Mouse (Mus musculus) brown adipose tissue, adult 24 weeks (tissue): ENCODE results near the gene Padi6. TPM values are rescaled to one million over a fixed set of nuclear protein-coding genes. Genes with fewer than 3 reads are reported as not detected.
A peak's percentile ranks its signal among the peaks of the same experiment; 100 is the strongest.

Experiments used
- H3K27ac ChIP-seq: fragments of 200-500 bp; replicated peaks from 2 replicates; pipeline ENCODE4 v1.5.1; 2012; ENCODE audit warnings: low read depth, mild to moderate bottlenecking, low read length
- H3K4me1 ChIP-seq: fragments of 200-500 bp; 2 replicates; pipeline ENCODE4 v1.6.1; 2012; ENCODE audit warnings: low read length, mixed read lengths; ENCODE audit not compliant: control insufficient read depth, insufficient read depth, insufficient read length
- H3K4me3 ChIP-seq: fragments of 200-500 bp; 2 replicates; pipeline ENCODE4 v1.5.1; 2012; ENCODE audit warnings: low read depth, mild to moderate bottlenecking, low read length, moderate library complexity; ENCODE audit not compliant: insufficient read depth
- polyA plus RNA-seq: library from polyadenylated mRNA; stranded (reverse); fragments of >200 nt; gene quantifications from 2 replicates; pipeline ENCODE4 v1.2.4, GENCODE M21; 2012; ENCODE audit not compliant: missing spikeins, insufficient read depth, insufficient read length

Gene Padi6
- polyA plus RNA-seq, result not detected in 2 replicates

DNA sequence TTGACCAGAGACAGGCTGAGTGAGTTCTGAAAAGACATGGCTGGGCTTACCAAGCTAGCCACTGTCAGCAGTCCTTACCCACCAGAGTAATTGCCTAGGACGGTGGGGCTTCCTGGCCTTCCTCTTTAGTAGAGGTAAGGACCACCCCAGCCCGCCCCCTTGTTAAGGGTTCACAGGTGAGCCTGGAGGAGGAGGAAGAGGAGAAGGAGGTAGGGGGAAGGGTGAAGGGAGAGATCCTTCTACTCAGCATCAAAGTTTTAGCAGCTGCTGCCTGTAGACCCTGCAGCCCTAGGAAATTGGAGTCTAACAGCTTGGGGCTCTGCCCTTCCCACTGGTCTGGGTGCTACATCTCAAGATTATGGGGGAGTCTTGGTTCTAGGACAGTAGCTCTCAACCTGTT is at the start of gene Padi6:
Gene Padi6 (minus strand): TSS at position 101 of the 400 bp plus-strand sequence.
- Histone ChIP-seq H3K27ac (no peak within 1 kb of the TSS), H3K4me1 (no peaks in the 10 kb centered on the region)

DNA sequence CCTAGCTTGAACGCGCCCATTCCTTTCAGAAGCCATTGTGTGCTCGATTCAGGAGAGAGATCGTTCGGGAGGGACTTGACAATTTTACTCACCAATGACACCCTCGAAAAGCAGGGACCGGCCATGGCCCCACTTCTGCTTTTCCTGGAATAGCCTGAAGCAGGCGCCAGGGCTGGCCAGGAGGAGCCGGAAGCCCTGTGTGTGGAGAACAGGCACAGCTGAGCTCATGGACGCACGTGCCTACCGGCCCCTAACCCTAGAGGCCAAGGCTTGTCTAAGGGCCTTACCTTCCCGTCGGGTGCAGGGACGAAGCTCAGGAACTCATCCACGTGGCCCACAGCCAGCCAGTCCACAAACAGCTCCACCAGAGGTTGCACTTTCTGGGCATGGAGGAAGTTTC is 48.6 kb upstream of the Padi6 start:
- H3K4me1 ChIP-seq, result no peaks in the 10 kb centered on the region
- no peak overlapping the region for H3K27ac ChIP-seq
- H3K4me3 ChIP-seq, result no peak overlapping the region

More for the DNA sequence above, at the start of gene Padi6:
- H3K4me3 ChIP-seq, result no peak within 1 kb of the TSS

DNA sequence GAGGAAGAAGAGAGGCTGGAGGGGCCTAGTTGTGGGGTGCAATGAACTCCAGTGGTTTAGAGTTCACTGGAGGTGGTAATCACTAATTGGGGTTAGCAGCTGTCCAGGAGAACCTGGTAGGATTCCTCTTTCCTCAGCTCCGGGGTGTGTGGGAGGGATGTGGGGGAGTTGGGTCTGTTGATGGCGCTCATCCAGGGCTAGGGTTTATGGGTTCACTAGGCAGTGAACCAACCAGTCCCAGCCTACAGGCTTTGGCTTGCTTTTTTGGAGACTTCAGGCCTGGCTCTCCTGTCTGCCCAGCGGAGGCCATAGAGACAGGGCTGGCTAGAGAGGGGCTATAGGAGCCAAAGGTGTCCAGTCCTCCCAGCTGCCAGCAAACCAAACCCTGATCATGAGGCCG is 47.5 kb upstream of the Padi6 start:
- no peak overlapping the region for H3K4me3 ChIP-seq
- H3K27ac ChIP-seq, result no peak overlapping the region
- H3K4me1 ChIP-seq, result no peaks in the 10 kb centered on the region

DNA sequence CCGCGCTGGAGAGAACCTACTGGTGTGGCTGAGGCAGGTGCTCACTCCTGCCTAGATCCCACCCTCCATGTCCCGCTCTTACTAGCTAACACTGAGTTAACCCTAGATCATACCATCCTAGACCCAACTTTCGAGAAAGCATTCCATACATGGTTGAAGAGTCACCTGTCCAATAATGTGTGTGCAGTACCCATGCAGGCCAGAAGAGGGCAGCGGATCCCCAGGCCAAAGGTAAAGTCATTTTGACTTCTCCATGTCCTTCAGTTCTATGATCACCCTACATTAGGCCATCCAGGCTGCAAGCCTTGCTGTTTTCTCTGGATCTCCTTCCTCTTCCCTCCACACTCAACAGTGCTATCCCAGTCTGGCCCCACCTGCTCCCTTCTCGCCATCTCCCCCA is 46.5 kb upstream of the Padi6 start:
- Histone ChIP-seq H3K4me3 (no peak overlapping the region), H3K4me1 (no peaks in the 10 kb centered on the region), H3K27ac (no peak overlapping the region)

DNA sequence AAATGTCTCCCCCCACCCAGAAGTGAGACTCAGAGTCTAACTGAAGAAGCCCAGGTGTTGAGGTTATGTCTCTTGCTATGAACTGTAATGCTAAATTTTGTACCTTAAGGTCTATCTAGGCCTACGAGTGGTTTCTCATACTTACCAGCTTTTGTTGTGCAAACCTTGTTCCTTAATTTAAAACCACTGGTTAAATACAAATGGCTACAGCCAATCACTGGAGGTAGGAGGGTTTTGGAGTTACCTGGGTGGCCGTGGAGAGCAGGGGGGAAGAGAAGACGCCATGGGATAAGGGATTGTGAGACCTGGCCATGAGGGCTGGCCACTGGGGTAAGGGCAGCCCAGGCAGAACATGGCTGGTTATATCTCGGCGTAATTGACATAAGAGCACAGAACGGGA is 45.8 kb upstream of the Padi6 start:
- H3K27ac ChIP-seq, result peak overlapping the region; percentile 52
- no peak overlapping the region for H3K4me3 ChIP-seq
- no peaks in the 10 kb centered on the region for H3K4me1 ChIP-seq

DNA sequence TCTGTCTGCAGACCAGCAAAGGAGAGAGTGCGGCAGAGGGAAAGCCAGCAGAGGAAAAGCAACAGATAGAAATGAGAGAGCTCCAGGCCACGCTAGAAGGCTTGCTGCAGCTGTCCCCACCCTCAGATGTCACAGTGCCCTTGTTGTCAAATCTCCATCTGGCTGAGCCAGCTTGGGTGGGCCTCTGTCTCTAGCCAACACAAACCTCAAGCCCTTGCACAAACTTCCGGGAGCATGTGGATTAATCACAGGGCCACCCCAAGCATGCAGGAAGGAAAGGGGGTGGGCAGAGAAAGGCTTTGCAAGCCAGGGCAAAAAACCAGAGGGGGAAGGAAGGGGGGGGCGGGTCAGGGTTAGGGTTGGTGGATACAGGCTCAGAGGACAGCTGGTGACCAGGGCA is 45.0 kb upstream of the Padi6 start:
- Histone ChIP-seq H3K4me1 (no peaks in the 10 kb centered on the region), H3K27ac (no peak overlapping the region; the same call in 1 of the 2 replicates), H3K4me3 (no peak overlapping the region)

DNA sequence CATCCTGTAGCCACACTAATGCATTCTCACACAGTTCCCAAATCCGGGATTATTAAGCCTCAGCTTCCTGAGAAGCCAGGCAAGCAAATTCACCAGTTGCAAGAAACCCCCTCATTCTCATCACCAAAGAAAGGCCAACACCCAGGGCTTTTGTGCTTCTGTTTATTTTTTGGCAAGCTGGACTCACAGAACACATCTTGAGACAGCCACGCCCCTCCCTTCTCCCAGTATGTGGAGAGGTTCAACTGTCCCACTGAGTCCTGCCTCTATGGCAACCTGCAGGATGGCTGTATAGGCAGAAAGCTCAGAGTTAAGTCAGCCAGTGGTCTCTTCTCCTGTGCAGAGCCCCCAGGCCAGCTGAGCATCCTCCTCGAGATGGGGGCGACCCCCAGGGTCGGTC is 42.8 kb upstream of the Padi6 start:
- Histone ChIP-seq H3K4me3 (no peak overlapping the region), H3K27ac (no peak overlapping the region), H3K4me1 (no peaks in the 10 kb centered on the region)

DNA sequence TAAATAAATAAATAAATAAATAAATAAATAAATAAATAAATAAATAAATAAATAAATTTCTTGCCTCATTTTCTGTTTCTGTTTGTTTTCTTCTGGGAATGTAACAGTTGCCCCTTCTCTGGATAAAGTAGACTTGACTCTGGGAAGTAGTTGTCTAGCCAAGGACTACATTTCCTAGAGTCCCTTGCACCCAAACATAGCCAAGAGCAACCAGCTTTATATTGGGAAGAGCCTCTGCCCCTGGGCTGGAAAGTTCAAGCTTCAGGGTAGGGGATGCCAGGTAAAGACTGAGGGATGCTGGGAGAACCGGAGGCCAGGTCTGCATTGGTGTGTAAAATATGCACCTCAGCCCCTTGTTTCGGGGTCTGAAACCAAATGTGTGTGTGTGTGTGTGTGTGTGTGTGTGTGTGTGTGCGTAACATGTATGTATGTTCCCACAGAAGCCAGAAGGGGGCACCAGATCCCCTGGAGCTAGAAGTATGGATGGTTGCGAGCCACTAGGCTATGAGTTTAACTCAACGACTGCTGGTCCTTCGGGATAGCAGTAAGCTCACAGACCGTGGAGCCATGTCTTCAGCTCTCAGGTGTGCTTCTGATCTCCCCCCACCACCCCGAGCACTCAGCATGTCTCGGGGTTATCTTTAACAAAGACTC is 42.0 kb upstream of the Padi6 start:
- no peak overlapping the region for H3K4me3 ChIP-seq
- H3K27ac ChIP-seq, result no peak overlapping the region
- H3K4me1 ChIP-seq, result no peaks in the 10 kb centered on the region

DNA sequence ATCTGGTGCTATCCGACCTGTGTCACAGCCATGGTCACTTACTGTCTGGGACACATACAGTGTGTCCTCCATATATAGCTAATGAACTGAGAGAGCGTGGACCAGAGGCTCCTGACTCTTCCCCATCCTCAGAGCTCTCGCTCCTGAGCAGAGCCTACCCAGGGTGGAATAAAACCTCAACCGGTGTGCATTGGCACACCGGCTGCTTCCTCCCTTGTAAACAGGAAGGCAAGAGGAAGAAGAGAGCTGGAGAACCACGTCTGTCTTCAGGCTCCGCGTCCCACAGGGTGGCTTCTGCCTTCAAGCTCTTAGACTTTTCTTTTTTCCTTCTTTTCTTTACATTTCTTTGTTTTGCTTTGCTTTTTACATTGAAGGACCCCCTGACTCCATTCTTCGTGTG is 40.4 kb upstream of the Padi6 start:
- Histone ChIP-seq H3K4me1 (no peaks in the 10 kb centered on the region), H3K4me3 (no peak overlapping the region), H3K27ac (no peak overlapping the region)

DNA sequence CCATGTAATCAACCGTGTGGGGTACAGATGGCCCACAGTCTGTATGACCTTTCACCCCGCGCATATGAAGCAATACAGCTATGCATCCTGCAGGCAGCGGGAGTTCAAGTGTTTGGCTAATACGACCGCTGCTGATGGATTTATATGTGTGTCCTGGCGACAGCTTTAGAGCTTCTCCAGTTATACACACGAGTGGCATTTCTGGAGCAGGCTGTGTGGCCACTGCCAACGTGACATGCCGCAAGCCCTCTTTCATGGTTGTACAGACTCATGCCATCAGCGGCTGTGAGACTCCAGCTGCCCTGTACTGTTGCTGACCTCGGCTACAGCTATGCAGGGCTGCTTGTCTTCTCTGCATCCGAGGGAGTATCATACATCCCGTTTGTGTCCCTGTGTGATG is 38.1 kb upstream of the Padi6 start:
- no peaks in the 10 kb centered on the region for H3K4me1 ChIP-seq
- no peak overlapping the region for H3K27ac ChIP-seq
- no peak overlapping the region for H3K4me3 ChIP-seq

DNA sequence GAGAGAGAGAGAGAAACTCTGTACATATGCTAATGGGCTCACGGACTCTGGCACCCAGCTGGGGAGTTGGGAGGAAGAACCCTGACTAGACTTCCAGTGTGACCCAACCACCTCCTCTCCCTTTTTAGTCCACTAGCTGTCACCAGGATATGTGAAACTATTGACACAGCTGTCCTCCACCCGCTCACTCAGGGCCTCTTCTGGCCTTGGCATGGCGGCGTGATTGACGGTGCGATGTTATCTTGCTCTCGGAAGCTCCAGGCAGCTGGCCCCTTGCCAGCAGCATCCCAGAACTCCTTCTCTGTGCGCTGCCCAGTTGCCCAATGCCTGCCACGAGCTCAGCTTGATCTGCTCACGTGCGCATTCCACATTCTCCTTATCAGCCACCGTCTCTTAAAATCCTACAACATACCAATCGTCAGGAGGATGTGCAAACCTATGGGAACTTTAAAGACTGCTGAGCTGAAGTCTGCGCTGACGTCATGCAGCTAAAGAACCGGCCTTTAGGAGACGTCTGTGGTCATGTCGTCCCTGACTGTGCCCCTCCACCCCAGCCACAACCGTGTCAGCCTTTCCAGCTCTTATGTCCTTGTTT is 37.5 kb upstream of the Padi6 start:
- Histone ChIP-seq H3K4me3 (no peak overlapping the region), H3K27ac (no peak overlapping the region), H3K4me1 (no peaks in the 10 kb centered on the region)

DNA sequence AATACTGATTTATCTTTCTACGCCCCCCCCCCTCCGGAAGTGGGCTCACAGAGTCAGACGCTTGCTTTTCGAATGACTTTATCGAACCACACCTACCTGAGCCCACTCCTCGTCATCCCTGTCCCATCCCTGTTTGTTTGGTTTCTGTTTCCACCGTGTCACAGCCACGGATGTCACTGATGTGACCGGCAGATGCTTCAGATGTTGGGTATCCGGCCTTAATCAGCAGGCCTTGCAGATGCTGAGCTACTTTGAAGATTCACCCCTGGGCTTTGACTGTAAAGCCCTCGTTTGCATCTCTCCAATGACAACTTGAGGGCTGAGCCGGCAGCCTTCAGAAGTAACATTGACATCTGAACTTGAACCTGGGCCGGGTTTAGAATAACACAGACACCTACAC is 34.2 kb upstream of the Padi6 start:
- Histone ChIP-seq H3K4me1 (no peaks in the 10 kb centered on the region), H3K4me3 (no peak overlapping the region)

DNA sequence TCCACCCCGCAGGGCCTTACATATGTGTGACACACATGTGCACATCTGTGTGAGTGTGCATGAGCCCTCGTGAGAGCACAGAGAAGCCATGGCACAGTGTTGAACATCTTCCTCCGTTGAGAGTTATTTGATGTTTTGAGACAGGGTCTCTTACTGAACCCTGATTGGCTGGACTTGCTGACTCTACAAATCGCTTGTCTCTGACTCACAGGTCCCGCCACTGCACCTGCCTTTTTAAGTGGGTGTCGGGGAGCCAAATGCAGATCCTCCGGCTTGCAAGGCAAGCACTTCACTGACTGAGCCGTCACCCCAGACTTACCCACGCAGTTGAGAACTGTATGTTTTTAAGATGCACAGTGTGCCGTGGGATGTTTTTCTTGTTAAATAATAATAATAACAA is 33.4 kb upstream of the Padi6 start:
- H3K4me3 ChIP-seq, result no peak overlapping the region

More for the DNA sequence above, 34.2 kb upstream of the Padi6 start:
- no peak overlapping the region for H3K27ac ChIP-seq

DNA sequence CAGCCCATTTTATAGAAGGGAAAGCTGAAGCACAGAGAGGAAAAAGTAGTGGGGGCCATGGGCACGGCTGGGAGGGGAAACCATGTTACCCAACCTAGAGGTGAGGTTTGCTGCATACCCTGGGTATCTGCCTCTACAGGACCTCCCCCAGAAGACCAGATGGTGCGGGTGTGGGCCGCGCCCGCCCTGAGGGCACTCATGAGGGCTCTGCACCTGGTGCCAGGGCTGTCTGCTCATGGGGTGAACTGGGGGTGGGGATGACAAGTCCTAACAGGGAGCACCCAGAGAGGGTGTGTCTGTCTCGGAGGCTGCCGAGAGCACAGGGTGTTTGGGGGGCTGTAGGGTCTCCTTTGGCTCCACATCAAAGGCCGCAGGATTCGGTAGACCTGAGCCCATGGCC is 32.5 kb upstream of the Padi6 start:
- Histone ChIP-seq H3K4me3 (no peak overlapping the region), H3K4me1 (no peaks in the 10 kb centered on the region; the same call in 1 of the 2 replicates), H3K27ac (no peak overlapping the region)

More for the DNA sequence above, 33.4 kb upstream of the Padi6 start:
- no peak overlapping the region for H3K27ac ChIP-seq
- H3K4me1 ChIP-seq, result no peaks in the 10 kb centered on the region; the same call in 1 of the 2 replicates

DNA sequence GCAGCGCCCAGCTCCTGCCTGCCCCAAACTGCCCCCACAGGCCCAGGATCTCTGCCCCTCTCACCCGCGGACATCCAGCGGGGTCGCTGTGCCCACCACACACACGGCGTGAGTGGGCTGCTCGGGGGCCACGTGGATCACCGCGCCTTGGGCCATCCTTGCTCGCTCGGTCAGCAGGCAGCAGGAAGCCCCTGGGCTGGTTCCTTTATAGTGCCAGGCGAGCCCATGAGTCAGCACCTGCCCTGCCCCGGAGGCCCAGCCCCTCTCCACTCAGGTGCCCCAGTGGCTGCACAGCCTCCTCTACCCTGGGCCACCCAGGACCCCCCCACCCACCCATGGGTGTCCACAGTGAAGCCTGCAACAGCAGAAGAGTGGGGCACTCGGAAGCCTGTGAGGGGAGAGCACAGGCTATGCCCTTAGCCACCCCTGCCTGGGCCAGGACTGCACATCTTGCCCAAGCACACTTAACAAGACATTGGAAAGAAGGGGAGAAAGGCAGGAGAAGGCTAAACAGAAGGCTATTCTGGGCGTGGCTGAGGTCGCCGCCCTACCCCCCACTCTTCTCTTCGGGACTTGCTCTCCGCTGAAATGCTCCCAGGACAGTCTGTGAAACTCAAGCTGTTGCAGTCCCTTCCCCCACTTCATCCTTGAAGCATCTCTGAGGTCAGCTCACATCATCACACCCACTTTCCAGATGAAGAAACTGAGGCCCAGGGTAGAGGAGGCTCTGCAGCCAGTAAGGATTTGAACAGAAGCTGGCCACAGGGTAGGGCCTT is 31.8 kb upstream of the Padi6 start, which contains the start of gene Padi4:
Gene Padi4 (minus strand): TSS at position 212 of the 776 bp plus-strand sequence.
- Histone ChIP-seq H3K4me3 (no peak within 1 kb of the TSS), H3K4me1 (no peaks in the 10 kb centered on the region; the same call in 1 of the 2 replicates), H3K27ac (no peak within 1 kb of the TSS)
